Mouse (Mus musculus) layer of hippocampus, postnatal 25 days (tissue): ENCODE measurements around the gene Nr4a3. TPM values are rescaled to one million over a fixed set of nuclear protein-coding genes. Genes with fewer than 3 reads are reported as not detected.

Source experiments
- DNase-seq, 2 experiments: peaks; one replicate each; pipeline ENCODE4 v3.0.0; 2022; ENCODE audit warnings: mixed read lengths in 2 of 2, low spot score in 1 of 2; ENCODE audit errors: extremely low spot score in 1 of 2
- total RNA-seq, 2 experiments: library from RNA; stranded (reverse); gene quantifications; 2 replicates each; pipeline ENCODE4 v1.2.3; 2021

The Nr4a3 gene
- total RNA-seq, 2 experiments from 2014 or later, result 60.7 to 82.9 TPM

DNA sequence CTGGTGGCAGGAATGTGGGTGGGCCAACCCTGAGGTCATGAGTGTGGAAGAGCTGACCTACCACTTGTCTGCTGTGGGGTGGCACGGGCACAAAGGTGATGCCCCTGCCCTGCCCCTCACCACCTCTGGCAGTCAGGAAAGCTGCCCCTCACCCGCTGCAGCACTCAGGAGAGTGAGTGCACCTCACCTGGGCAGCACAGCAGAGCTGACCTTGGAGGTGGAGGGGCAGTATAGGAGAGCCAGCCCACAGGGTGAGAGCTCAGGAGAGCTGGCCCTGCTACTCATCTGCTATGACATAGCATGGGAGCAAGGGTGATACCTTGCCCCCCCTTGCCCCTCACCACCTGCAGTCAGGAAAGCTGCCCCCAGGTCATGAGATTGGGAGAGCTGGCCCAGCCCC lies 57.0 kb downstream of the Nr4a3 start:
- DNase-seq, result no peak

- no peak for DNase-seq
Observed at GRCm38 (mm10) chr4:48105387-48105786, 60.4 kb downstream of the Nr4a3 start.

GRCm38 (mm10) chr4:48107086-48107485 lies 62.1 kb downstream of the Nr4a3 start:
- no peak for DNase-seq

DNA sequence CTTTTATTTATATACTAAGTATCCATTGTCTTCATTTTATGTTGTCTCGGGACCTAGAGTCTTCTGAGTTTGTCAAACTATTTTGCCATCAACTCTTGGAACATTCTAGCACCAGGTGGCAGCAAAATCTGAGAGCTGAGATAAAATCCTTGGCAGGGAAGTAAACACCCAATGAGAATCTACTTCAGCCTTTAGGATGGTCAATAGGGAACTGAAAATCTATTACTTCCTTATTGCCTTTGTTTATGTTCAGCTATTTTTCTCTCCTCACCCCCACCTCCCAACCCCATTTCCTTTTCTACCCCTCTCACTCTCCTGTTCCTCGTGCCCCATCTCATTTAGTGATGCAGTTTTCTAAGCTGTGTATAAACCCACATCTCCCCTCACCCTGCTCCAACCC lies 63.6 kb downstream of the Nr4a3 start:
- no peak for DNase-seq

DNA sequence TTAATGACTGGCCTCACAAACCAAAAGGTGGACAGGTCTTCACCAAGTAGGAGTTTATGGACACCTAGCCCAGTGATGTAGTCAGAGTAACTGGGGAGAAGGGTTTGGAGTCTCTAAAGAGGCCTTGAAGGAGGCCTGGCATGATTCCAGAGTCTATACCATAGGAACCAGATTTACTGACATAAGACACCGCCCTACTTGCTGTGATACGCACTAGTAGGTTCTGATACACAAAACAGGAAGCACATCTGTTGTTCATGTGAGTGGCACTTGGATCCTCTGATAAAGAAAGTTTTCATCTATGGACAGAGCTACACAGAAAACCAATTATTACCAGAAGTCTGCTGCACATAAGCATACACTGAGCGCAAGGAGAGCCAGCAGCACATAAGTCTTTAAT lies 65.4 kb downstream of the Nr4a3 start:
- DNase-seq, result no peak

DNA sequence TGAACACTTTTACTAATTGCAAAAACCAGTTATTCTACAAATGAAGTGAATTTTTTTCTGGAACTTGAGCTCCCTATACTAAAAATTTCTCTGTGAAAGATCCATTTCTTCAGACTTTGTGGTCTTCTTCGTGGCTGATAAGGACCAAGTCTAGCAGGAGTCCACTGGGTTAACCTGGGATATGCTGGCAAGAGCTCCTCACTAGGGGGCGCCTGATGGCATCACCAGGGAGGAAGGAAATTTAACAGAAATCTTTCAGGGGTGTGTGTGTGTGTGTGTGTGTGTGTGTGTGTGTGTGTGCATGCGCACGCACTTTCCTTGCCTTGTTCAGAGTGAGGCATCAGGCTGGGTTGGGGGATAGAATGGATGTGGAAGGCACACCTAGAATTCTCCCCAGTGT lies 71.2 kb downstream of the Nr4a3 start:
- peak in 1 of 2 experiments; percentile 45 for DNase-seq

DNA sequence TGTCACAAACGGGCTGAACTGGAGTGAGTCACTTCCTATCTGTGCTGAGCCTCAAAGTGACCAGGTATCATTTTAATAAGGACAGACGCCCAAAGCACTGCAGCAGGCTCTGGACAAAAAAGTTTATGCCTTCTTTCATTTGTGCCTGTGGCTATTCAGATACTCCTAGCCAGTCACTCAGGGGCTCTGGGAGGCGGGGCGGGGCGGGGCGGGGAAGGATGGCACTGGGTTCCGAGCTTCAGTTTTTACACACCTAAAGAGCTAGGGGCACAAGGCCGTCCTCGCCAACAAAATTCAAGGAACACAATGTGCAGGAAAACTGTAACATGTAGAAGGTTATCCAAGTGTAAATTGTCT lies 79.4 kb downstream of the Nr4a3 start:
- no peak for DNase-seq

GRCm38 (mm10) chr4:48124773-48125469 lies 80.0 kb downstream of the Nr4a3 start, which contains the start of gene Stx17:
Gene Stx17, plus strand, starts transcription at chr4:48124915.
- DNase-seq, result peak; percentile 72 to 73

GRCm38 (mm10) chr4:48130314-48130713 lies 85.4 kb downstream of the Nr4a3 start:
- DNase-seq, result no peak

DNA sequence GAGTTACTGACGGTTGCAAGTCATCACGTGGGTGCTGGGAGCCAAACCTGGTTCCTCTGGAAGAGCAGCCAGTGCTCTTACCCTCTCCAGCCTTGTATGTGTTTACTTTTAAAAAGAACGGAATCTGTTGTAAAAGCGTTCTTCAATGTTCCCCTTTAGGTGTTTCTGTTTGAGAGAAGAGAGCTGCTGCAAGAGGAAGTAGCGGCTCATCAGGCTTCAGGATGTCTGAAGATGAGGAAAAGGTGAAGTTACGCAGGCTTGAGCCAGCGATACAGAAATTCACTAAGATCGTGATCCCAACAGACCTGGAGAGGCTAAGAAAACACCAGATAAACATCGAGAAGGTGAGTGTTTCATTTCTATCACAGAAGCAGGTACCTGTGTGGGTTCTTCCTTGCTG lies 86.7 kb downstream of the Nr4a3 start:
- no peak for DNase-seq

DNA sequence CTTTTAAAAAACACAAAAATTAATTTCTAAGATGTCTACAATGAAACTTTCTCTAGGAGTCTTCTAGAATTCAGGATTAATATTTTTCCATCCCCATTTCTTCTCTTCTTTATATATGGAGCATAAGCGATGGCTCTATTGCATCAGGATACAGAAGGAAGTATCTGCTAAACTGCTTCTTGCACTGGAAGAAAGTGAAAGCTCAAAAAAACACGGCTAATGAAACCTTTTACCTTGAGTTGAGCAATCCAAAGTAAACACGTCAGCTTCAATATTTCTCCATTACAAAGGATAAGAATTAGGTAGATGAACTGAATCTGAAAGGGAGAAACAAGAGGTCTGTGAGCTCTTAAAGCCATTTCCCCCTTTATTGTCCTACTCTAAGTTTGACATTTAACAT lies 87.8 kb downstream of the Nr4a3 start:
- no peak for DNase-seq

Other genes with a start within 250 kb of the Nr4a3 start
- 10 to 100 TPM; 18.8 to 23.1 TPM for gene Stx17, start 79.8 kb downstream of the Nr4a3 start, total RNA-seq
- 10 to 100 TPM; 32.3 to 33.5 TPM for gene Erp44, start 234.4 kb downstream of the Nr4a3 start, total RNA-seq
- 10 to 100 TPM; 10.3 to 14.4 TPM for gene Invs, start 234.6 kb downstream of the Nr4a3 start, total RNA-seq